In genomic region chr1:133873086-133873813, GRCm38 (mm10) we compare ENCODE assay signal across 32 mouse cellular contexts. TPM values are rescaled to one million over a fixed set of nuclear protein-coding genes. Genes with fewer than 3 reads are reported as not detected.
DNase-seq lines count a peak whose midpoint lies in the region; ATAC-seq lines count a peak whose summit lies in the region.
"Had no signal": no experiment of that assay in that cellular context is flagged by ENCODE, and none has a peak within 500 bp of the region (broad histone marks: within the 10 kb centered on the region; RNA-seq: fewer than 3 reads in every experiment).

No protein-coding gene starts in this region.

- H3K27me3 ChIP-seq in heart, embryonic 12.5 days (replicated peaks), result no peaks in the 10 kb centered on the region
- H3K27me3 ChIP-seq in heart, embryonic 11.5 days (ENCODE audit: control insufficient read depth, insufficient read depth, low read length), result no peaks in the 10 kb centered on the region
- H3K27me3 ChIP-seq: embryonic facial prominence, embryonic 12.5 days; heart, embryonic 15.5 days; hindbrain, embryonic 13.5 days; limb, embryonic 12.5 days; lung, embryonic 15.5 days had no signal

- WGBS in heart, embryonic 12.5 days, result 55% methylated on average over 6 of the region's 6 CpGs
- WGBS in heart, embryonic 11.5 days (ENCODE audit: insufficient replicate concordance), result 63% methylated on average over 6 of the region's 6 CpGs

- no peak for ATAC-seq in heart, embryonic 12.5 days (ENCODE audit: insufficient number of reproducible peaks, low FRiP score)
- no peak for ATAC-seq in heart, embryonic 11.5 days (replicated peaks; ENCODE audit: insufficient number of reproducible peaks, low FRiP score, low TSS enrichment)
- no peak for ATAC-seq in erythroid progenitor cell, adult 5-6 weeks (replicated peaks; ENCODE audit: low FRiP score, poor library complexity, severe bottlenecking)
- ATAC-seq: activated CD4-positive, CD25-positive, alpha-beta regulatory T cell, adult 4 months; CD4-positive, CD25-positive, alpha-beta regulatory T cell, adult 4 months; intestine, postnatal 0 days; midbrain, embryonic 16.5 days had no signal

- H3K4me1 ChIP-seq in heart, embryonic 12.5 days (replicated peaks), result peaks cover 28% of the 10 kb centered on the region
- H3K4me1 ChIP-seq in heart, embryonic 11.5 days (ENCODE audit: control insufficient read depth, insufficient read depth, low read length), result 0 out of 2 replicates have a peak, but pooled peaks cover 10% of the 10 kb centered on the region
- H3K4me1 ChIP-seq: lung, embryonic 15.5 days had no signal

- DNase-seq in cerebellum, adult 11-12 months, result peak; percentile 83
- peak; percentile 83 for DNase-seq in cerebellum, adult 9-10 months
- DNase-seq in cerebellum, postnatal 36 days, result peak; percentile 50 to 58
- DNase-seq in right cerebral cortex, postnatal 25 days, result no peak
- DNase-seq: adrenal gland, adult 2 months; adrenal gland, postnatal 36 days; embryo, embryonic 11 days; gastrocnemius, postnatal 25 days; heart, adult 18-20 months; heart, postnatal 36 days; kidney, adult 9 months; kidney, postnatal 10 days; spleen, adult 18-20 months; thymus, adult 18-20 months; thymus, postnatal 25 days had no signal

- H3K9me3 ChIP-seq in heart, embryonic 12.5 days (replicated peaks), result no peaks in the 10 kb centered on the region
- H3K9me3 ChIP-seq in heart, embryonic 11.5 days (replicated peaks; ENCODE audit: control insufficient read depth, low read length), result no peaks in the 10 kb centered on the region
- H3K9me3 ChIP-seq: embryonic facial prominence, embryonic 12.5 days; forebrain, embryonic 10.5 days; heart, embryonic 15.5 days; hindbrain, embryonic 13.5 days; limb, embryonic 12.5 days; lung, embryonic 15.5 days had no signal

- no peak overlapping the region for H3K9ac ChIP-seq in heart, embryonic 12.5 days
- H3K9ac ChIP-seq in heart, embryonic 11.5 days (ENCODE audit: low read depth, low read length), result no peak overlapping the region
- H3K9ac ChIP-seq: embryonic facial prominence, embryonic 12.5 days; heart, embryonic 15.5 days; hindbrain, embryonic 13.5 days; limb, embryonic 12.5 days; lung, embryonic 15.5 days had no signal

- no peaks in the 10 kb centered on the region for H3K36me3 ChIP-seq in heart, embryonic 12.5 days
- H3K36me3 ChIP-seq in heart, embryonic 11.5 days (ENCODE audit: control insufficient read depth, insufficient read depth, low read length), result no peaks in the 10 kb centered on the region
- H3K36me3 ChIP-seq: embryonic facial prominence, embryonic 12.5 days; forebrain, embryonic 10.5 days; heart, embryonic 15.5 days; hindbrain, embryonic 13.5 days; limb, embryonic 12.5 days; lung, embryonic 15.5 days had no signal

- H3K27ac ChIP-seq in heart, embryonic 12.5 days (ENCODE audit: poor library complexity, severe bottlenecking), result peak overlapping the region; percentile 35
- no peak overlapping the region for H3K27ac ChIP-seq in heart, embryonic 11.5 days (ENCODE audit: low read depth, low read length)
- H3K27ac ChIP-seq: embryonic facial prominence, embryonic 12.5 days; forebrain, embryonic 10.5 days; hindbrain, embryonic 13.5 days; limb, embryonic 12.5 days; lung, embryonic 15.5 days had no signal

- H3K4me2 ChIP-seq in heart, embryonic 12.5 days, result no peak overlapping the region
- no peak overlapping the region for H3K4me2 ChIP-seq in heart, embryonic 11.5 days
- H3K4me2 ChIP-seq: embryonic facial prominence, embryonic 12.5 days; heart, embryonic 15.5 days; hindbrain, embryonic 13.5 days; limb, embryonic 12.5 days; lung, embryonic 15.5 days; midbrain, embryonic 11.5 days had no signal

- H3K4me3 ChIP-seq in heart, embryonic 12.5 days, result no peak overlapping the region
- H3K4me3 ChIP-seq in heart, embryonic 11.5 days (ENCODE audit: low read depth, low read length), result no peak overlapping the region
- H3K4me3 ChIP-seq: embryonic facial prominence, embryonic 12.5 days; forebrain, embryonic 10.5 days; heart, embryonic 15.5 days; hindbrain, embryonic 13.5 days; limb, embryonic 12.5 days; lung, embryonic 15.5 days had no signal

RNA-seq across cellular contexts. Expression of gene Optc, which starts 34.5 kb away (rescaled TPM):
- 0.22 and 0.66 TPM in 2 replicates for polyA plus RNA-seq in heart, embryonic 12.5 days (2016; fragmentation: Nextera tagmentation; extraction: Ambion mirVana)
- 0.21 and 1.0 TPM in 2 replicates for polyA plus RNA-seq in heart, embryonic 11.5 days (2014; fragmentation: Nextera tagmentation; extraction: Ambion mirVana)
- total RNA-seq in erythroid progenitor cell, adult 5-6 weeks (2015; ENCODE audit: low replicate concordance), result not detected in 2 replicates
- not detected in 2 replicates for total RNA-seq in erythroid progenitor cell, adult 5-6 weeks (2017; ENCODE audit: low replicate concordance)
- total RNA-seq: liver, adult 2 months; megakaryocyte, adult 5-6 weeks; neutrophil, adult 5-6 weeks had no signal
- polyA plus RNA-seq: activated CD4-positive, CD25-positive, alpha-beta regulatory T cell, adult 4 months; CD4-positive, CD25-positive, alpha-beta regulatory T cell, adult 4 months; liver, adult 2 months had no signal

RNA-seq across cellular contexts. Expression of gene Prelp, which starts 48.0 kb away (rescaled TPM):
- 2.5 and 2.7 TPM in 2 replicates for polyA plus RNA-seq in heart, embryonic 12.5 days (2016; fragmentation: Nextera tagmentation; extraction: Ambion mirVana)
- 0.55 and 1.1 TPM in 2 replicates for polyA plus RNA-seq in heart, embryonic 11.5 days (2014; fragmentation: Nextera tagmentation; extraction: Ambion mirVana)
- total RNA-seq in erythroid progenitor cell, adult 5-6 weeks (2015; ENCODE audit: low replicate concordance), result 0.42 TPM in 1 of 2 replicates, not detected in the other
- 0.13 TPM in 1 of 2 replicates, not detected in the other for total RNA-seq in erythroid progenitor cell, adult 5-6 weeks (2017; ENCODE audit: low replicate concordance)
- total RNA-seq: neutrophil, adult 5-6 weeks had no signal
- polyA plus RNA-seq: activated CD4-positive, CD25-positive, alpha-beta regulatory T cell, adult 4 months; CD4-positive, CD25-positive, alpha-beta regulatory T cell, adult 4 months had no signal
